Mouse (Mus musculus) bone marrow, adult 2 months (tissue): ENCODE data around the gene Magi3. TPM values are rescaled to one million over a fixed set of nuclear protein-coding genes. Genes with fewer than 3 reads are reported as not detected.
A peak's percentile ranks its signal among the peaks of the same experiment; 100 is the strongest.

Source experiments
- H3K27ac ChIP-seq: fragments of 200-500 bp; 2 replicates; pipeline ENCODE4 v1.5.1; 2012; ENCODE audit warnings: low read depth, mild to moderate bottlenecking, control low read depth, inconsistent platforms, low read length; ENCODE audit not compliant: control insufficient read depth, poor library complexity, insufficient read depth
- H3K4me1 ChIP-seq: fragments of 200-500 bp; 2 replicates; pipeline ENCODE4 v1.6.1; 2011; ENCODE audit warnings: low read length; ENCODE audit not compliant: control insufficient read depth, insufficient read depth
- H3K4me3 ChIP-seq: fragments of 200-500 bp; replicated peaks from 2 replicates; pipeline ENCODE3; 2011; ENCODE audit warnings: mild to moderate bottlenecking, low read depth, low read length, control low read depth; ENCODE audit not compliant: control insufficient read depth
- CTCF ChIP-seq: fragments of 200-500 bp; IDR thresholded peaks from 2 replicates; pipeline ENCODE4 v1.5.1; 2011; ENCODE audit warnings: low read length, control low read depth; ENCODE audit not compliant: control insufficient read depth, insufficient read depth
- POLR2A ChIP-seq: fragments of 200-500 bp; IDR thresholded peaks from 2 replicates; pipeline ENCODE4 v1.6.1; 2011; ENCODE audit warnings: low read depth, mild to moderate bottlenecking, control low read depth, low read length, borderline replicate concordance; ENCODE audit not compliant: control insufficient read depth
- WGBS: fragments of 180-500 bp; shearing (Covaris S2); methylation state at CpG from one replicate; pipeline ENCODE4 v1.1.7; 2018; 5-methylcytosine and 5-hydroxymethylcytosine counted together
- polyA plus RNA-seq: library from polyadenylated mRNA; stranded (reverse); fragments of >200 nt; gene quantifications from 2 replicates; pipeline ENCODE4 v1.2.4, GENCODE M21; 2011; ENCODE audit warnings: low replicate concordance; ENCODE audit not compliant: missing spikeins, insufficient read depth, insufficient read length

Magi3 gene
- polyA plus RNA-seq: 1.1 and 1.6 TPM in 2 replicates

DNA sequence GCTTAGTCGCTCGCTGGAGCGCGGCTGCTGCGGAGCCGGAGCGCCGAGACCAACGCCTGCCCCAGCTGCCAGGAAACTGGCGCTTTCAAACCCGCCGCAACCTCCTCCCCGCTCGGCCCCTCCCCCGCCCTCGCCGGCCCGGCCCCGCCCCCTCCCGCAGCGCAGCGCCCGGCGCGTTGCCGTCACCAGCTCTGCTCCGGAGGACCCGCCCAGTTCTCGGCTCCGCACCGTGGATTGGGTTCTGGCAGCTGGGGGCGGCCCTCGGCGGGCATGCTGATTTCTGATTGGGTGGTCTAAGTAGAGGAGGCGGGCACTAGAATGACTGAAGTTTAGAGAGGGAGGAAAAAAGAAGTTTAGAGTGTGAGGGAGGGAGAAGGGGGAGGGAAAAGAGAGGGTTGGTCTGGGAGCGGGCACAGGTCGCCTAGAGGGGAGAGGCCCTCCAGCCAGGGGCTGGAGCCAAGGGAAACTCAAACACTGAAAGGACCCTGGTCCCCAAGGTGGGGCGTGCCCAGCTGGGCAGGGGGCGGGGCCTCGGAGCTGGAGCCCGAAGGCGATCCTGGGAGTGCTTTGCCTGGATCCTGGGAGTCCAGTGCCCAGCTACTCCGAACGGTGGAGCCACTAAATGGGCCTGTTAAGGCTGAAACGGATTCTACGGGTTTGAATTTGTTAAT lies at the start of gene Magi3:
Magi3 (minus strand) TSS at position 80 of the 671 bp plus-strand sequence.
- Histone ChIP-seq H3K27ac (peak within 1 kb of the TSS; percentile 89), H3K4me3 (peak within 1 kb of the TSS; percentile 85)

DNA sequence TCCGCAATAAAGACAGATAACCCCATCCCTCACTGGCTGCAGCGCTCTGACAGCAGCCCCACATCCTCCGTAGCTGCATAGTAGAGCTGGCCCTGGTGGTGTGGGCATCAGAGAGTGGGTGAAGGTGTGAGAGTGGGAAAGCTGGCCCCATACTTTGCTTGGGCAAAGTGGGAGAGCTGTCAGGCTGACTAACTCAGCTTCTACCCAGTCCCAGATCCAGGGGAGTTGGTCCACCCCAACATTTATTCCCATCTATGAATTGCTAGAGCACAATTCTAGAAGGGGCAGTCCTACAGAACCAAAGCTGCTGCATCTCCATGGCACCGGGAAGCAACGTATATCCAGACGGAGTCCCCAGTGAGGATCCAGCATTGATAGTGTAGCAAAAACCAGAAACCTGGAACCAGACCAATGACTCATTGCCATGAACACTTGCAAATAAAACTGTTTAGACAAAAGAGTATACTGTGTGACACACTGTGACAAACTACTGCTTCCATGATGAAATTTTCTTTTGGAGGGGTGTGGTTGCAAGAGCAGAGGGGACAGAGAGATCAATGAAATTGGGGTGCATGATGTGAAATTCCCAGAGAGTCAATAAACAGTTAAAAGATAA lies 44.5 kb upstream of the Magi3 start:
- Histone ChIP-seq H3K4me3 (no peak overlapping the region), H3K27ac (no peak overlapping the region)
- 84% methylated on average over 6 of the region's 6 CpGs for WGBS

More for the DNA sequence above, at the start of gene Magi3:
- under 1% methylated on average over 45 of the region's 46 CpGs for WGBS
- TF ChIP-seq POLR2A: peak; percentile 91
- TF ChIP-seq CTCF: no peak
- H3K4me1 ChIP-seq: no peaks in the 10 kb centered on the region; the same call in 1 of the 2 replicates

DNA sequence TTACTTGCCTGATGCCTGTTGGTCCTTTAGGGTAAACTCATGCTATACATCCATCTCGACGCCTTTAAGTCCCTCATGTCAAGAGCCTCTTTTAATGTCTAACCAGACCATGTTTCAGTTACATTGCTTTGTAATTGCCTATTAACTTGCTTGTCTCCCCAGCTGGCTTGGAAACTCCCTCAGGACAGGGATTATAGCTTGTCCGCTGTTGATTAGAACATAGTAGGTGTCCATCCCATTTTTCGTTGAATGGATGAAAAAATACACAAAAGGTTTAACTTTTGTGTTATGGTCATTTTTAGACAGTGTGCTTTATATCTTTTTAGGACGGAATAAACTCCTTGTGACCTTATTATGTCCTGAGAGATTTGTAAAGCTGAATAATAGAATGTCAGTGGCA lies 40.0 kb upstream of the Magi3 start:
- no peak for TF ChIP-seq POLR2A
- TF ChIP-seq CTCF: no peak
- Histone ChIP-seq H3K27ac (no peak overlapping the region), H3K4me1 (no peaks in the 10 kb centered on the region), H3K4me3 (no peak overlapping the region)
- 84% methylated on average over 5 of the region's 5 CpGs for WGBS

More for the DNA sequence above, 44.5 kb upstream of the Magi3 start:
- TF ChIP-seq POLR2A (no peak), CTCF (no peak)
- no peaks in the 10 kb centered on the region for H3K4me1 ChIP-seq

DNA sequence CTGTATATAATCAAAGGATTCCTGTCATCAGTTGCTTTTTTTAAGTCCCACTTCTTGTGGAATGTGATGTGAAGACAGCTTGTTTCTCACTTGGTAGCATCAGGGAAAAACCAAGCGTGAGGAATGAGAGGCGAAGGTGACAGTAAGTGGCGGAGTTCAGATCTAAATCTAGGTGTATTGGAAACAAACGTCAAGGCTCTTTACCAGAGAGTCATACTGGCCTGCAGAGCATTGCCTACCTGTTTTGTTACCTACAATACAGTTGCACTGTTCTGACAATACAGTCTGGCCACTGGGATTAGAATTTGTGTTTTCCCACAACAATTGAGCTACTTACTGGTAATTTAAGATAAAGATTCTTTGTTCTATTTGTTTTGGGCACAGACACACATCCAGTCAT lies 39.0 kb upstream of the Magi3 start:
- TF ChIP-seq POLR2A: no peak
- no peak for TF ChIP-seq CTCF
- H3K4me3 ChIP-seq: no peak overlapping the region
- no peaks in the 10 kb centered on the region for H3K4me1 ChIP-seq
- WGBS: 88% methylated on average over 4 of the region's 4 CpGs
- H3K27ac ChIP-seq: no peak overlapping the region

DNA sequence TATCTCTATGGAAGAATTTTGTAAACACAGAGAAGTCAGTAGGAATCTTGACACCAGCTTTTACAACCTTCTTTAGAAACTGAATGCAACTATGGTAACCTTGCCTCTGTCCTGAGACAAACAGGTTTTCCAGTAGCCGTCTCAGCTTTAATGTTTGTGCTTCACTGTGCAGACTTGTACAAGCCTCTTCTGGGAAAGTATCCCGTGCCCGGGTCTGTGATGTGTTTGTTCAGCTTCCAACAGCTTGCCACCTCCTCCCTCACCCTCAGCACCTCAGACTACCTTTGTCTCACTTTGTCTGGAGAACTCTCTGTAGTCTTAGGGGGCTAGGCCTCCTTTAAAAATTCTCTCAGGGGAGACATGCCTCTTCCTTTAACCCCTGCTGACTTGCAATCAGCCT lies 36.9 kb upstream of the Magi3 start:
- no peaks in the 10 kb centered on the region for H3K4me1 ChIP-seq
- WGBS: 86% methylated on average over 3 of the region's 3 CpGs
- no peak overlapping the region for H3K27ac ChIP-seq
- TF ChIP-seq CTCF: no peak
- H3K4me3 ChIP-seq: no peak overlapping the region

DNA sequence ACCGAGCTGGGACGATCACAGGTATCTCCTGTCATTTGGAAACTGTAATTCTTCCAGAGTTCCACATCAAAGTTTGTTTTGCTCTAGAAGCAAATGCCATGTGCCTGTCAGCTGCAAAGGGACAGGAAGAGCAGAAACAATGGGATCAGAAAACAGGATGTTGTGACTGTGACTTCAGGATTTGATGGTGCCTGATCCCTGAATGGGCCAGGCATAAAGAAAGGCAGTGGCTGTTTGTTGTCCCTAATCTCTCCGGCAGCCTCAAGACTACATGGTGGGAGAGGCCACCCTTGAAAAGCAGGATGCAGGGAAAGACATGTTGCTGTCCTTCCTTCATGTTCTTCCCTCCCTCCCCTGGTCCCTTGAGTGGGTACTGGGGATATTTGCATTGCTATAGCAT lies 33.6 kb upstream of the Magi3 start:
- H3K4me1 ChIP-seq: no peaks in the 10 kb centered on the region
- WGBS: 81% methylated on average over 3 of the region's 3 CpGs
- TF ChIP-seq CTCF (no peak), POLR2A (no peak)
- H3K4me3 ChIP-seq: no peak overlapping the region
- no peak overlapping the region for H3K27ac ChIP-seq

DNA sequence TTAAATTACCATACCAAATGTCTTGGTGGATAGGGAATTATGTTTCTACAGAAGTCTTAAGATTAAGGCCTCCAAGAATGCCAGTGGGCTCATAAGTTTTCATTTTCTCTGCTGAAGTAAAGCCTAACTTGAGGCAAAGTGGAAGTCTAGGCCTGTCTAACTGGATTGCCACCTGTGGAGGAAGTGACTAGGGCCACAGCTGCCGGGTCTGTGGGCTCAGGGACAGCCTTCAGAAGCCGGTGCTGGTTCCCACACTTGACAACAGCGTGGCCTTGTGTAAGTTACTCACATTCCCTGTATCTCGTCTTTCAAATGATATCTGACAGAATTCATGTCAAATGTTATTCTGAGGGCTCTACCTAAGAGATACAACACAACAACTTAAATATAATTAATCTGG lies 27.7 kb upstream of the Magi3 start:
- TF ChIP-seq POLR2A (no peak), CTCF (no peak)
- Histone ChIP-seq H3K27ac (no peak overlapping the region), H3K4me3 (no peak overlapping the region), H3K4me1 (peaks cover 1% of the 10 kb centered on the region)
- 11% methylated on average over 4 of the region's 4 CpGs for WGBS

DNA sequence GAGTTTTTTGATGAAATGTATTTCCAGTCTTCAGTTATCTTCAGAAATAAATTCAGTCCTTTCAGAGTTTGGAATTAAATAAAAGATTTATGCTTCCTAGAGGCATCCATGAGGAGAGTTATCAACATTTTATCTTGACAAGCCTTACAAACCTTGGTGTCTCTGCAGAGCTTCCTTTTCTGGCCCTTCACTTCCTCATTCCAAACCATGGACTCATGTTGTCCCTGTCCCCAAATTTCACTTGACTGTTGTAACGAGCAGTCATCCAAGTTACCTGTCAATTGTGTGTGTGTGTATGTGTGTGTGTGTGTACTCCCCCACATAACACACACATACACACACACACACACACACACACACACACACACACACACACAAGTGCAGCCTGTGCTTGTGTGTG lies 26.9 kb upstream of the Magi3 start:
- 8% methylated on average over 1 of the region's 1 CpGs for WGBS
- no peak for TF ChIP-seq POLR2A
- TF ChIP-seq CTCF: no peak
- no peak overlapping the region for H3K4me3 ChIP-seq
- no peak overlapping the region for H3K27ac ChIP-seq
- peaks cover 1% of the 10 kb centered on the region for H3K4me1 ChIP-seq

DNA sequence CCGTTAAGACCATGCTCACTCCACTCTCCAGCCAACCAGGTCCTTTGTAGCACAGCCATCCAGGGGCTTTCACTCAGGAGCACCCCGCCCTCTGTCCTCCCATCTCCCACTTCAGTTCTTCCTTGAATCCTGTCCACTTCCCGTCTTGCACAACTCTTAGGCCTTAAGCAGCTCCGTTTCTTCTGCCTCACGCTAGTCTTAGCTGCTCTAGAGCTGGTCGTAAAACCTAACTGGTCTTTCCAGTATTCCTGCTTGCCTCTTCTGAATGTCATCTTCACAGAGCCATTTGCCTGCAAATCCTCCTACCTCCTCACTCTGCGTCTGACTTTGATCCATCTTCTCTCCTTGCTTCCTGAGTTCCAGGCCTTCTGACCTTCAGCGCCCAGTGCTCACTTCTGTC lies 24.2 kb upstream of the Magi3 start:
- Histone ChIP-seq H3K4me1 (peaks cover 1% of the 10 kb centered on the region), H3K4me3 (no peak overlapping the region), H3K27ac (no peak overlapping the region)
- TF ChIP-seq CTCF (no peak), POLR2A (no peak)
- WGBS: 74% methylated on average over 8 of the region's 8 CpGs
